Mouse (Mus musculus): ENCODE measurements around the gene Dst.

Gene Dst

DNA sequence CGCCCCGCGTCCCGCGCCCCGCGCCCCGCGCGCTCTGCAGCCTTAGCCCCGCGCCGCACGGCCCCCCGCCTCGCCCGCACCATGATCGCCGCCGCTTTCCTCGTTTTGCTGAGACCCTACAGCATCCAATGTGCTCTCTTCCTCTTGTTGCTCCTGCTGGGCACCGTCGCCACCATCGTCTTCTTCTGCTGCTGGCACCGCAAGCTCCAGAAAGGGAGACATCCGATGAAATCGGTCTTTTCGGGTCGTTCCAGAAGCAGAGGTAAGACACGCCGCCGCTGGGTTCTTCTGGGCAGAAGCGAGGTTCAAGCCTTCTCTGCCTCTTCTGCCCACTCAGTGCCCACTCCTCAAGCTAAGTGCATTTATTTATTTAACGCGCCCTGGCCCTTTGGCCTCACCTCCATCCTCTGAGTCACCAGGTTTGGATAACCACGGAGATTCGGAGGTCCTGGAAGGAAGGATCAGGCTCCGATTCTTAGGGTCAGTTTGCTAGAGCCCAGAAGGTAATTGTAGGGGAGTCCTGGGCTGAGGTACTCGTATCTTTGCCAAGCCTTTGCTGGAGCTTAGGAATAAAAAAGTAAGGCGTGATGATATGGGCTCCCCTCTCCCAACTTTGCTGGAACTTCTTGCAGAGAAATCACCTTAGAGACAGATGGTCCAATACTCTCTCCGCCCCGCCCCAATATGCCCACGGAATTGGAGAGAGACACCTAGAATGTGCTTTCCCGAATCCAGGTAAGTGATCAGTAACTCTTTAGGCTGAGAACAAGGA is at the start of gene Dst:
Dst (plus strand) TSS at position 35 of the 772 bp plus-strand sequence.
- no peak for DNase-seq (ENCODE audit: low spot score)

DNA sequence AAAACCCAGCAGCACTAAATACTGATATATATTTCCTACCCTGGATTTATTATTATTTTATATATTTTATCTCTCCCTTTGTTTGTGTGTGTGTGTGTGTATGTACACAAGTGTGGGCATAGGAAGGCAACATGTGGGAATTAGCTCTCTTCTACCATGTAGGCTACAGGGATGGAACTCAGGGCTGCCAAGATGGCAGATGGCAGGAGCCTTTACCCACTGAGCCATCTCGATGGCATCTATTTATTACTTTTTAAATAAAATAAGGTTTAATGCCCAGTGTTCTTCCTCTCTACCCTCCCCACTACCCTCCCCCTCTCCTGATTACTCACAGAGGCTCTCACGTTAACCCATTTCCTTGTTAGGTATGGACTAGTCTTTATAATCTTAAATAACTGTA is 39.0 kb upstream of the Dst start:
- DNase-seq (ENCODE audit: low spot score): no peak

DNA sequence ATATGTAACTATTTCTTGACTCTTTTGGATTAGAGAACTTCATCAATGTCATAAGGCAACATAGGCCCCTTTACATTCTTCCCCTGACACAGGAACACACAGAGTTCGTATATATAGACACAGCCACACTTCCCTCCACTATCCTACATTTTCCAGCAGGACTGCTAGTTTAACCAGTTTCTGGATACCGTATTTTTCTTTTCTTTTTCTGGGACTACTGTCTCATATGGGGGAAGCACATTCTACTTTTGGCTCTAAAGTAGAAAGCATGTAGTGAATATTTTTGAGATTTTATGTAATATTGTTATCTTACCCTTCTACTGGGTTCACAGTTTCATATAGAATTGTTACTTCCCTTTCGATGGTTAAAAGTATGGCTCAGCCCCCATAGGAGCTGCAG is 38.6 kb upstream of the Dst start:
- DNase-seq (ENCODE audit: low spot score): no peak

DNA sequence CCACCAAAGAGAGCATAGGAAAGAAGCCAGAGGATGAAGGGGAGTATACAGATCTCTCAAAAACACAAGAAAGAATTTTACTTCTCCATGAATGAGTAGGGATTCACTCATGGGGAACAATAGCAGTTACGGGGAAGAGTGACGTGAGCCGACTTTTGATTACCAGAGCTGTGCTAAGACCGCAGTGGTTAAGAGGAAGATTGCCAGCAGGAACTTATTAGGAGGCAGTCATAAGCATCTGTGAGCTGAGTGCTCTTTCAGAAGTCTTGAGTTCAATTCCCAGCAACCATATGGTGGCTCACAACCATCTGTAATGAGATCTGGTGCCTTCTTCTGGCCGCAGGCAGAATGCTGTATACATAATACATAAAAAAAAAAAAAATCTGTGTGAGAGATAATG is 34.5 kb upstream of the Dst start:
- no peak for DNase-seq (ENCODE audit: low spot score)

DNA sequence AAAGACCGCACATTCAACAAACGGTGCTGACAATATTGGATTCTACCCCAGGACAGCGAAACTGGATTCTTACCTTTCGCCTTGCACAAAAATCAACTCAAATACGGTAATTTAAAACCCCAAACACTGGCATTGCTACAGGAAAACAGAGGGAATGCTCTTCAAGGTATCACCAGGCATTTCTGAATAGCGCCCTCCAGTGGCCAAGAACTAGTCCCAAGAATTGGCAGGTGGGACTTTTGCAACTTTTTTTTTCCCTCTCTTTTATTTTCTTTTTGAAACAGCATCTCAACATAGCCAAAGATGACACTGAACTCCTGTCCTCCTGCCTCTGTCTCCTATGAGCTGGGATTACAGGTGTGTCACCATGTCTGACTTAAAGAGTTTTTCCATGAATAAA is 32.3 kb upstream of the Dst start:
- DNase-seq (ENCODE audit: low spot score): no peak

DNA sequence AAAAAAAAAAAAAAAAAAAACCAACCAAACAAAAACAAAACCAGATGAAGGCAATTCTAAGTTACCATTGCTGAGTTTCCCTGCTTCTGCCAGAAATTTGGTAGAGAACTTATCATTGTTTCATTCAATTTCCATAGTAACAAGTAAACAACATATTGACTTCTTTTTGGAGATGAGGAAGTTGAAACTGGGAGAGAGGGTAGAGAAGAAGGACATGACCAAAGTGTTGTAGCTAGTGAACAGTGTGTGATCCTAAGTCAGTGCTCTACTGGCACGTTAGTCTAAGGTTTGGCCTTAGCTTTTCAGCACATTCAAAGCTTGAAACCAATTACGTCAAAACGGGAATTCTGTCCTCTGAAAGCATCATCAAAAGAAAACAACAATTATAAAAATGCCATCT is 31.6 kb upstream of the Dst start:
- no peak for DNase-seq (ENCODE audit: low spot score)

DNA sequence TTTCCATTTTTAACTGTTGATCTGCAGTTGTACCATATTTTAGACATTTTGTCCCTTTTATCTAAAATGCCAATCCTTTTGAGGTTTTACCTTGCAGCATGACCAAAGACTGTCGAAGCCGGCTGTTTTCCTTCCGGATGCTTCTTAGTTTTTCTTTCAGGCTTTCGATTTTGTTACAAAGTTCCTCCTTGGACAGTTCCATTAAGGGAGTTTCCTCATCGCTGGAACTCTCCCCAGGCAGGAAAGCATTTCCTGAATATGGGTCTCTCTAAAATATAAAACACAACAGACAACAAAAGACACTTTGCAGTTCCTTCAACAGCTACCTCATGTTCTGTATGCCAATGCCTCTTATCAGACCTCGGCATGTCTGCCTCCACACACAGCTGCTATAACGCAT is 29.9 kb upstream of the Dst start:
- no peak for DNase-seq (ENCODE audit: low spot score)

DNA sequence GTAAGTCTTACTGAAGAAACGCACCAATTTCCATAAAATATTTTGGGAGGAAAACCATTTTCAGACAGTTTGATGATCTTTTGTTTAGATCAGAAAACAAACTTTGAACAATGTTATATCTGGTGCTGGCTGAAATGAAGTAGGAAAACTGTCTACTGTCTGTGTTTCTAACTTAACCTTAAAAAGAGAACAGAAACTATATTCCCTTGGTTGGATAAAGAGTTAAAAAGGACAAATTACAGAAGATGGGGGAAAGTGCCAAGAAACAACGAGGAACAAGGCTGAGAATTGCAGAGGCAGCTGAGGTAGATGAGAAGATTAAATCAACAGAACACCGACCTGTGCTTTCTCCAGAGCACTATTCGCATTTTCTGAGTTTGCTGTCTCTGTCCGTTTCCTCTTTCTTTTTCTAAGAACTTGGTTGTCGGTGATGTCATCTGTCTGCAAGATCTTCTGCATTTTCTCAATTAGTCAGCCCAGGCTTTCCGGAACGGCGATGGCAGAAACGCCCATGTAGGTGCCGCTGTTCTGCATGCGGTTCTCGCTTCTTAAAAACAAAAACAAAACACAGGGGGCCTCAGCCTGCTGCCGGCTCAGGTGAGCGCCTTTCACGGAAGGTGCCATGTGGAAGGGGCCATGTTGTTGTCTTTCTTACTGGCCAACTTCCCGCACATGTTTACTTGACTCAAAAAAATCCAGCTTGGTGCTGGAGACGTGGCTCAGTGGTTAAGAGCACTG is 24.8 kb upstream of the Dst start:
- DNase-seq (ENCODE audit: low spot score): no peak

DNA sequence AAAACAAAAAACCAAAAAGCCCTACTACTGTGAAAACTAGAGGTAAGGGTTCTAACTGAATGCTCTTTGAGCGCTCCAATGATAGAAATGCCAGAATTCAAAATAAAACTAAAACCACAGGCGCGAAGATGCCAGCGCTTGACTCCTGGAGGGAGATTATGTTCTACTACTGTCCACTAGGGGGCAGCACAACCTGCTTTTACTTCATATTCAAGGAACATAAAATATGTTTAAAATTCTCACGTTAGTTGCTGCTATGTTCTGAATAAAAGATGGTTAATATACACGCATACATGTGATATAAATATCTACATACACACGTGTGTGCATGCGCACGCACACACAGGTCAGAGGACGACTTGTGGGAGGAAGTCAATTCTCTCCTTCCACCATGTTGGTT is 15.2 kb upstream of the Dst start:
- DNase-seq (ENCODE audit: low spot score): no peak

DNA sequence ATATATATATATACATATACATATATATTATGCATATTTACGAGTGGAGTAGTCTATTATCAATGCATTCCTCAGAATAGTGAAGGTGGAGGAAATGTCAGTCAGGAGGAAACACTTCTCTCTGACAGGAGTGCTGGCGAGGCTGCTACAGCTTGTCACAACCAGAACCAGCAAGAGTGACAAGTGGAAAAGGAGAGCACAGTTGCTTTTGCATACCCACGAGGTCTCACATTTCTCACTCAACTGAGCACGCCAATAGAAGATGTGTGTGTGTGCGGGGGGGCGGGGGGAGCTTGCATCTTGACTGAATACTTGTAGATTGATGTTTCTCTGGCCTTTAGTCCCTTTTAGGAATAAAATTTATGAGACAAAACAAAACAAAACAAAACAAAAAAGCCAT is 11.9 kb upstream of the Dst start:
- no peak for DNase-seq (ENCODE audit: low spot score)

DNA sequence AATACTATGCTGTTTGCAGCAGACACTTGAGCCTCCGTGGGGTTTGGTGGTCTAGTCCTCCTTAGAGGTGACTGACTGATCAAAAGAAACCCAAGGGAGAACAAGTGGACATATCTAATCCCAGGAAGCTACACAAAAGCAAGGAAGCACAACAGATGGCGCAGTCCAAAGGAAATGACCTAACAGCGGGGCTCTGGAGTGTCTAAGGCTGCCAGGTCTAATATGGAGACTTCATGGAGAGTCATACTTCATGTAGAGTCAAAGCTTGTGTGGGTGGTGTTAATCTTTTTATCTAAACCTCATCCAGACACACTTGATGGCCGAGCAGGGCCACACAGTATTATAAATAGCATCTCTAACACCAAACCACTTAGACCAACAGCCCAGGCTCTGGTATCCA is 11.4 kb upstream of the Dst start:
- DNase-seq (ENCODE audit: low spot score): no peak

DNA sequence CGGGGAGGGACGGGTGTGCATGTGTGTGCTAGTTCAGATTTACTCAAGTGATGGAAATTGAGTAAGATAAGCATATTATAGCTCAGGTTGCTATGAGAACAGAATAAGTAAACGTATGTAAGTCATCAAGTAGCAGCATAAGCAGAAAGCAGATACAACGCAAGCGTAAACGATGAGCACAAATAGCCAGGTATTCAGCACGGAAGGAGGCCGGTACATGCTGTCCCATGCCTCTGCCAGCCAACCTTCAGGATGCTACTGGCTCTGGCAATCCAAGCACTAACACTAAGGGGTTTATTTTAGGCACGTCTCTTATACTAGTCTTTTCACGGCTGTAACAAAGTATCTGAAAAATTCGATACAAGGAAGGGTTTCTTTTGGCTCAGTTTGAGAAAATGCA is 10.6 kb upstream of the Dst start:
- DNase-seq (ENCODE audit: low spot score): no peak

DNA sequence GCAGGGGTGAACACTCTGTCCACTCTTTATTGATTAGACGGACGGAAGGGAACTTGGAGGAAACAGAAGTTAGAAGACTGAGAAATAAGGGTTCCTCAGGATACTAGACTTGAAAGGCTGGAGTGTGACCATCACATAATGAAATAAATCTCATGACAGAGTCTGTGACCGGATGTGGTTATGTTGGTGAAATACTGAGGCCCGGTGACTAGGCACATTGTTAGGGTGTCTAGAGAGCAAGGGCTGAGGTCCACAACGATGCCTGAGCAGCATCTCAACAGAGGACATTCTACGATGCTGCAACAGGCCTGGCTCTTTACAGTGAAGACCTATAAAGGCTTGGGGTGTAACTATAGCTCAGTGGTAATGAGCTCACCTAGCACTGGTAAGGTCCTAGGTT is 9.7 kb upstream of the Dst start:
- no peak for DNase-seq (ENCODE audit: low spot score)

DNA sequence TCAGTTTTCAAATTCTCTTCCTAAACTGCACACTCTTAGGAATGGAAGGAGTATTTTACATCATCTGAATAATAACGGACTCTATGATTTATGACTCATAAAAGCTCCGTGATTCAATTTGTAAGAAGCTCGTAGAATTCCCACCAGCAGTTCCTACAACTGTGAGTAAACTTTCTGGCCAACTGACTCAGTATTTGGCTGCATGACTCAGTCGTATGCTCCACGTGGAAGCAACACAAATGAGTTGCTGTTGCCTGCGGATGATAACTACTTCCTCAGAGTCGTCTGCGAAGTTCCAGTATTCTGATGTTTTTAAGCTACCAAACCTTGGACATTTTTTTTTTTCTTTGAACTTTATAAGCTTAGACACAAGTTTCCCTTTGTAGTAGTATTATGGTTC is 7.8 kb upstream of the Dst start:
- no peak for DNase-seq (ENCODE audit: low spot score)

DNA sequence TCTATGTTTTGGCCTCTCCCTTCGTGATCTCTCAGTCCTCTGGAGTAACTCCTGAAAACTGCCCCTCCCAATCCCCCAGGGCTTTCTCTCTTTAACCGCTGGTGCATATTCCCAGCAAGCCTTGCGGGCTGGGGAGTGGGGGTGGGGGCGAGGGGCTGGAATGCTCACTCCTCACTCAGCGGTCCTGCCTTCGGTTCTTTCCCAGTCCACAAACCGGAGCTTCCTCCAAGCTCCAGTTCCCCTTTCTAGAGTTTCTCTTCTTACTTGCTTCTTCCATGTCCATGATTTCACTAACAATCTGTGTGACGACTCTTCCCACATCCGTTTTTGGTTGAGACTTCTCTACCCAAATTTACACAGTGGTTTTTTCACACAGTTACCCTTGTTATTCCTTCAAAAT is 4.4 kb upstream of the Dst start:
- no peak for DNase-seq (ENCODE audit: low spot score)

DNA sequence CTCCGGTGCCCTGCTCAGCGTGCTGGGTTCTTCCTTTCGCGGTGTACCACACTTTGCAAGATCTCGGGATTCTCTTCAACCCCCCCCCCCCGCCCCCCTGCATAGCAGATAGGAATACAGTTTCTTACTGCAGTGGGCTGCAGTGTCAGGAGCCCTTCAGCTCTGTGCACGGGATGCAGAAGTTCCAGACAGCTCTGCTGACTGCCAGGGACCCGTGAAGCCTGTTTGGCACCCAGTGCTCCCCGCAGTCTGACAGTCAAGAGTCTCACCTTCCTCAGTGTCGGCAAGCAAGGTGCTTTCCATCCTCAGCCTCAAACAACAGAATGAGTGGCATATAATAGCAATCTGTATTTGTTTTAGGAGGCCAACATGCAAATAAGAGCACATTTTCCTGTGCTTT is 1.8 kb upstream of the Dst start:
- no peak for DNase-seq (ENCODE audit: low spot score)

DNA sequence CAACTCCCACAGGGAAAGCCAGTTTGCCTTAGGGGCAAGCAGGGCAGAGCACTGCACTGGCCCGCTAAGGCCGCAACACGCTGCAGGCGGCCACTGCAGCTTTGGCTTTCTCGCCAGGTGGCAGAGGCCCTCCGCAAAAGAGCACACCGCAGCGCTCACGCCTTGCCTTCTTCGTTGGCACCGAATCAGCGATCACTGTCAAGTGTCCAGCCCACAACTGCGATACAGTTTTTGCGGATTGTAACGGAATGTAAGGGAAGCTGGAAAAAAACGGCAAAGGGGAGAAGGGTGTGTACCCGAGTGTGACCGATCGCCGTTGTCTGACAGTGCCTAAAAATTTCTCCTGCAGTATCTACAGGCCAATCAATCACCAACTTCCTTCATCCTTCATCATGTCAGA is 1.1 kb upstream of the Dst start:
- no peak for DNase-seq (ENCODE audit: low spot score)

DNA sequence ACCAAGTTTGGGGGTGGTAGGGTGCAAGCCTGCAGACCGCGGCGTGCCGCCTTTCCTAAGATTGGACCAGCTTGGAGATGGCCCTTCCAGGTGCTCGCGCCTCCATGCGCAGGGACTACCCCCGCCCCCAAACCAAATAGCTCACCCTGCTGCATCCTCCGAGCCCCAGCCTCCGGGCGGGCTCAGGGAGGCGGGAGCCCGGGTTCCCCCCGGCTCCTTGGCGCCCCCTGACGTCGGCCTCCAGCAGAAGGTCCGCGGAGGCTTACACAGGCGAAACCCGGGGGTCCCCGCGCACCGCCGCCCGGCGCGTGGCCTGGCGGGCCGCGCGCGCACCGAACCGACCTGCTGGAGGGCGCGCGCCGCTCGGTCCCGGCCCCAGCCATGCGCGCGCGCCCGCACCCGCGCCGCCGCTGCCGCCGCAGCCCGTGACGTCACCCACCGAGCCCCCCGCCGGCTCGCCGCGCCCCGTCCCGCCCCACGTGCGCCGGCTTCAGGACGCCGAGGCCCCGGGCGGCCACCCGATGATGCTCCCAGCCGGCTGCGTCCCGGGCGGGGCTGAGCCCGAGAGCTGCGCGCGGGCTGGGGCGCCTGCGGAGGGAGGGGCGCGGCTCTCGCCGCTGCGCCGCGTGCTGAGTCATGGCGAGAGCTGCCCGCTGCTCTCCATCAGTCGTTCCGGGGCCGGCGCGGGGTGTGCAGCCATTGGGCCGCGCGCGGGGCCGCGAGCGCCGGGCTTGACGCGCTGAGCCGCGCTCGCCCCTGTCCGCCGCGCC is 419 bp upstream of the Dst start, which contains the start of gene Bend6:
Bend6 (minus strand) TSS at position 396 of the 770 bp plus-strand sequence.
- DNase-seq (ENCODE audit: low spot score): no peak

DNA sequence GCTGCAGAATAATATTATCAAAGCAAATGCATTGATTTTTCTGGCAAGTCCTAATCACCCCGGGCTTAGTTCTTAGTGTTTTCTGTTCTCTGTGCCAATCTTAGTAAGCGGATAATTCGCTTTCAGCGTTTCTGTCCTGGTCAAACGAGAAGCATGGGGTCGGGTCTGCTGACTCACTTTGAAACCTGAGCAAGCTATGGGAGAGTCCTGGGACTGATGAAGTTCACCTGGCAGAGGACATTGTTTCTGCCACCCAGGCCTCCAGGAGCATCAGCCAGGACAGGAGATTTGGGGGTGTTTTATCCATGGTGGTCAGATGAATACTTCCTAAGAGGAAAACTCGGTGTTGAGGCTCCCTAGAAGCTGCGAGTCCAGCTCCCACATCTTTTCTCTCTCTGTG is 3.6 kb downstream of the Dst start:
- DNase-seq (ENCODE audit: low spot score): no peak

DNA sequence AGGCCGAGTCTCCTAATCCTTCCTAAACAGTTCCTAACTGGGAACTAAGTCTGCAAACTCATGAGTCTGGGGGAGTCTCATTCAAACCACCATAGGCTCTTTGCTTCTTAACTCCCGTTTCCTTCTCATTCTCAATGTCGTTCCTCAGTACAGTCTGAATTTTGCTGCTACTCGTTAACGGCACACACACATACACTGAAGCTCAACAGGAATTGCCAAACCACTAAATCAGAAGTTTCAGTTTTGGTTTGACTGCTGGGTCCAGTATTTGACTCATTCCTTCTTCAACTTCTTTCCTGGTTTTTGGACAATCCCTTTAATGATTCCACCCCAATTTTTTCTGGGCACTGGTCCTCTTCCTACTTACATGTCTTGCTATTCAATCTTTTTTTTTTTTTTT is 8.5 kb downstream of the Dst start:
- no peak for DNase-seq (ENCODE audit: low spot score)

DNA sequence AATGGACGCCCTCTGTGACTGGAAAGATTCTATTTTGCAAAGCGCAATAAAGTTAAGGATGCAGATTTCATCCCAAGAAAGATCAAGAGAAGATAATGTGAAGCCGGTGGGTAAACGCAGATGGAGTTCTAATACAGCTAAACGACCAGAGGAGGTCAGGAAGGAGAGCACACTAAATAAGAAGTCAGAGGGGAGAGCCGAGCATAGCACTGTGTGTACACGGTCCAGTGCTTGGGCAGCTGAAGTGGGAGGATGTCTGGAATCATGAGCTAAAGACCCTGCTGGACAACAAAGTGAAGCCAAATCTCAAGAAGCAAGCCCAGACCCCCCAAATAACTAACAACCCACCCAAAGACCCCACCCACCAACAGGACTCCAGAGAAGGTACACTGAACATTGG is 14.9 kb downstream of the Dst start:
- no peak for DNase-seq (ENCODE audit: low spot score)

DNA sequence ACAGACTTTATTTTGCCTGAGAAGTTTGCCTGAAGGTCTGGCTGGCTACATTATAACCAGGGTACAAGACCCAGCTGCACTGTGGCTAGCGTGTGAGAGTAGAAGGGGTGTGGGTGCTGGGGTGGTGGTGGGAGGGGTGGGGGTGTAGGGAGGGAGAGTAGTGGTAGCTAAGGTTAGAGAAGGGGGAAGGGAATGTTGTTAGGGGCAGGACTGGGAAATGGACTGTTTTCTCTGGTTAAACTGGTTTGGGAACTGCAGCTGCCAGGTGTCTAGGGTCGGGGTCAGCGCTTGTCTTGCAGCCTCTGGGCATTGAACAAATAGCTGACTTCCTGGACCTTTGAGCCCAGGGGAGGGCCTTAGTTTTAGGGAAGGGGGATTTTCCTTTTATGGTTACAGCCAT is 17.3 kb downstream of the Dst start:
- no peak for DNase-seq (ENCODE audit: low spot score)

DNA sequence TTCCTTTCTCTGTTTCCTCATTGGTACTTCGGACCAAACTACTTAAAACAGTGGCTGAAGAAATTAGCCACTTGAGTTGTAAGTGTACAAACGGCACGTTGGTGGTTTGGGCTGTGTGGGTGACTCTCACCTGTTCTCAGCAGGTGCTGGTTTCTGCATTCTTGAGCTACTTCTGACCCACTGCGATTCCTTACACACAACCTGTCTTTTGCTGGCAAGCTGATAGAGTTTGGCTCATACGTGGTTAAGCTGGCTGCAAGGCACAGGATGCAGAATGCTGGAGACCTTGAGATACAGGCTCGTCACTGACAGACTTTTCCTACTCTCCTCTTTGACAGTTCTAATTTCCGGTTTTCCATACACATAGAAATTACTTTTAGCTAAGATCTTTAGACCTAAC is 19.4 kb downstream of the Dst start:
- no peak for DNase-seq (ENCODE audit: low spot score)
